Mouse (Mus musculus): ENCODE data around the gene Arv1. TPM values are rescaled to one million over a fixed set of nuclear protein-coding genes. Genes with fewer than 3 reads are reported as not detected.

The Arv1 gene
- total RNA-seq, 2 experiments from 2014 or later, result 13.0 to 13.9 TPM

DNA sequence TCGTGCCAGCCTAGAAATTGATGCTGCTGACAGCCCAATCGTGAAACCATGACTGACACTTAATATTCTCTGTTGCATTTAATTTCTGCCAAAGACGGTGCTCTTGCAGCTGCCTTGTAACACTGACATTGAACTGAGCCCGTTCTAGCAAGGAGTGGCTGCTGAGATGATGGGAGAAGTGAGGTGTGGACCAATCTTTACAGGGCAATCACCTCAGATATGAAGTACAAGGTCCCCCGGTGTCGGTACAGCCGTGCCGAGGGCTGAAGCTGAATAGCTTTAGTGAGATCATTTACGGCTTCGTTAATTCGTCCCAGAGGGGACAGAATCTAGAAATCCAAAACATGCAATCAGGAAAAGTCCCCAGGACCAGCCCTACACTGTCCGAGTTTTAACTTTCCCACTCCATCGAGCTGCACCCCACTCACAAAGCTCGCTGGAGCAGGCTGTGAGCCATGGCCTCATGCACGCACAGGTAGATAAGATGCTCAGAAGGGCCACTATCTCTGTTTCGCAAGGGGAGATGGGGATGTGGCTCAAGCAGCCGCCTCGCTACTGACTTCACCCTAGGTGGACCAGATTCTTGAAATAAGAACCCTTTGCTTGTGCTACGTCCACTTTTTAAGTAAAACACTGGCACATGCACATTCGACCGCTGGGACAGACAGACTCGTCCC is 26.4 kb upstream of the Arv1 start:
- intact Hi-C loops (cut with DNase I), result no loop called here
- TF ChIP-seq CTCF (IDR thresholded peaks at IDR 0.05), result no peak
- no peak for DNase-seq (ENCODE audit: extremely low spot score in 1 of 2, low spot score in 2 of 2)
- Histone ChIP-seq H3K4me3 (no peak overlapping the region), H3K27ac (no peak overlapping the region)

DNA sequence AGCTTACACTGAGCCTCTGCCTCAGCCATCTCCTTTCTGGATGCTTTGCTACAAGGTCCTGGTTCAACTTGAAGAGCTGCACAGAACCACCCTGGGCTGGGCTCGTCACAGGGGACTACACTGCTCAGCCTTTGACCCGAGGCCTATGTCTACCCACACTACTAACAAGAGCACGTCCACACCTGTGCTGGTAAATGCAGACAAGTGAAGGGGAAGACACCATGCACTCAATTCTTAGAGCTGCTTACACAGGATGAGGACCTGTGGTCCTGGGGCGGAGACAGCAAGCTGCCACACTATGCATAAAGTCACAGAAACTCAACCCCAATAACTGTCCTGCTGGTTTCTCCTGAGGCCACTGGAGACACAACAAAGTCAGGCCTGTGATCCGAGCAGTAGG is 21.7 kb upstream of the Arv1 start:
- DNase-seq (ENCODE audit: extremely low spot score in 1 of 2, low spot score in 2 of 2), result no peak
- Histone ChIP-seq H3K27ac (no peak overlapping the region), H3K4me3 (no peak overlapping the region)
- no peak for TF ChIP-seq CTCF (IDR thresholded peaks at IDR 0.05)
- intact Hi-C loops (cut with DNase I), result no loop called here

GRCm38 (mm10) chr8:124701023-124701422 is 20.9 kb upstream of the Arv1 start:
- intact Hi-C loops (cut with DNase I), result no loop called here
- no peak for TF ChIP-seq CTCF (IDR thresholded peaks at IDR 0.05)
- no peak for DNase-seq (ENCODE audit: extremely low spot score in 1 of 2, low spot score in 2 of 2)
- Histone ChIP-seq H3K27ac (no peak overlapping the region), H3K4me3 (no peak overlapping the region)

- no peak overlapping the region for H3K27ac ChIP-seq
- DNase-seq (ENCODE audit: extremely low spot score in 1 of 2, low spot score in 2 of 2), result no peak
- TF ChIP-seq CTCF (IDR thresholded peaks at IDR 0.05), result no peak
- intact Hi-C loops (cut with DNase I), result no loop called here
- H3K4me3 ChIP-seq, result no peak overlapping the region
These were observed 19.8 kb upstream of the Arv1 start for GRCm38 (mm10) chr8:124702183-124702582.

DNA sequence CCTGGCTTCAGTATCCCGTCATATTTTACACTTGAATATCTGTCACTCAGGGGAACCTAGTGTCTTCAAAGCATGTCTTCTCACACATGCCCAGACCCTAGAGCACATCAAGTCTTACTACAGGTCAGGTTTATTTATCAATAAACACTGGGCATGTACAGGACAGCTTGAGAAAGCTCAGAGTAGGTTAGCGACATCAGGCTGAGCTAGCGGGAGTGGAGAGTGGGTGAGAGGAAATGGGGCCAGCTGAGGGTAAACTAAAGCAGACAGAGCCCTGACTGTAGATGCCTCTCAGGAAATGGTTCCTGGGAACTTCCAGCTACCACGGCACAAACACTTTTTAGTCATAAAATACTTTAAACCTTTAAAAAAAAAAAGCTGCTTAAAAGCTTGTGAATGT is 18.4 kb upstream of the Arv1 start:
- DNase-seq (ENCODE audit: extremely low spot score in 1 of 2, low spot score in 2 of 2), result no peak
- Histone ChIP-seq H3K4me3 (no peak overlapping the region), H3K27ac (no peak overlapping the region)
- intact Hi-C loops (cut with DNase I), result no loop called here
- TF ChIP-seq CTCF (IDR thresholded peaks at IDR 0.05), result no peak

- no peak overlapping the region for H3K4me3 ChIP-seq
- no peak for TF ChIP-seq CTCF (IDR thresholded peaks at IDR 0.05)
- no peak for DNase-seq (ENCODE audit: extremely low spot score in 1 of 2, low spot score in 2 of 2)
- intact Hi-C loops (cut with DNase I), result no loop called here
- no peak overlapping the region for H3K27ac ChIP-seq
These were observed 17.6 kb upstream of the Arv1 start for GRCm38 (mm10) chr8:124704376-124704775.

GRCm38 (mm10) chr8:124705823-124706222 is 16.1 kb upstream of the Arv1 start:
- Histone ChIP-seq H3K27ac (no peak overlapping the region), H3K4me3 (no peak overlapping the region)
- no peak for DNase-seq (ENCODE audit: extremely low spot score in 1 of 2, low spot score in 2 of 2)
- intact Hi-C loops (cut with DNase I), result no loop called here
- no peak for TF ChIP-seq CTCF (IDR thresholded peaks at IDR 0.05)

GRCm38 (mm10) chr8:124713207-124713606 is 8.7 kb upstream of the Arv1 start:
- Histone ChIP-seq H3K4me3 (no peak overlapping the region), H3K27ac (no peak overlapping the region)
- intact Hi-C loops (cut with DNase I), result no loop called here
- no peak for TF ChIP-seq CTCF (IDR thresholded peaks at IDR 0.05)
- no peak for DNase-seq (ENCODE audit: extremely low spot score in 1 of 2, low spot score in 2 of 2)

DNA sequence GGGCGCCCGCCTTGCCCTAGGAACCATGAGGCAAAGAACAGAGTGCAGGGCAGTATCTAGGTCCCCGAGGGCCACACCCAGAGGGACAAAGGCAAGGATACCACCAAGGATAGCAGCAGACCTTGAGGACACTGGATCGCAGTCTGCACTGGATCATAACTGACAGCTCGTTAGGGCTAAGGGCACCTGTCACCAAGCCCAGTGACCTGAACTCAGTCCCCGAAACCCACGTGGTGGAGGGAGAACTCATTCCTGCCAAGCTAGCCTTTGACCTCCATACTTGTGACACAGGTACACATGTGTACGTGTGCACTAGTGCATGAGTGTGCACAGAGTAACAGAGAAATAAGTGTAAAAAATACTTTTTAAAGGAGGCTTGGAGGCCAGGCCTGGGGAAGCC is 6.2 kb upstream of the Arv1 start:
- intact Hi-C loops (cut with DNase I), result no loop called here
- DNase-seq (ENCODE audit: extremely low spot score in 1 of 2, low spot score in 2 of 2), result no peak
- H3K27ac ChIP-seq, result no peak overlapping the region
- H3K4me3 ChIP-seq, result no peak overlapping the region
- no peak for TF ChIP-seq CTCF (IDR thresholded peaks at IDR 0.05)

- intact Hi-C loops (cut with DNase I), result loop anchor here (5.0 kb wide), 1 partner anchor 72 kb away; the partner anchor contains the start of gene Trim67
- peak; percentile 12 for TF ChIP-seq CTCF (IDR thresholded peaks at IDR 0.05)
- Histone ChIP-seq H3K4me3 (no peak overlapping the region), H3K27ac (no peak overlapping the region)
- no peak for DNase-seq (ENCODE audit: extremely low spot score in 1 of 2, low spot score in 2 of 2)
These were observed 1.8 kb upstream of the Arv1 start for GRCm38 (mm10) chr8:124720133-124720532.

GRCm38 (mm10) chr8:124720938-124721861 is 739 bp upstream of the Arv1 start:
- Histone ChIP-seq H3K27ac (peak overlapping the region; percentile 80), H3K4me3 (peak overlapping the region; percentile 98)
- no peak for DNase-seq (ENCODE audit: extremely low spot score in 1 of 2, low spot score in 2 of 2)
- intact Hi-C loops (cut with DNase I), result loop anchor here (5.0 kb wide), 1 partner anchor 71 kb away; the partner anchor contains the start of gene Trim67
- TF ChIP-seq CTCF (IDR thresholded peaks at IDR 0.05), result no peak

DNA sequence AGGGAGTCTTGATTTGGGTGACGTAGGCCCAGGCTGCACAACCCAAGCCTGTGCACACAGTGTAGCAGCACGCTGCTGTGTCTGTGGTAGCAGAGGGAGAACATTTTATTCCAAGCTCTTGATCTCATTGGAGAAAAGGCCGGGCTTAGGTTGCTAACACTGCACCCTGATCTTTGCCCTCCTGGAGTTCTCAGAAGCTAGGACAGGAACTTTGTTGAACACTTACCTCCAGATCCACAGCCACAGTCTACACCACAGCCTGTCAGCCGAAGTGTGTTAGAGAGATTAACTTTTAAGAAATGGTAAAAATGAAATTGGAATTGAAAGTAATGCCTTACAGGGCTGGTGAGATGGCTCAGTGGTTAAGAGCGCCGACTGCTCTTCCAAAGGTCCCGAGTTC is 2.4 kb downstream of the Arv1 start:
- TF ChIP-seq CTCF (IDR thresholded peaks at IDR 0.05), result no peak
- intact Hi-C loops (cut with DNase I), result loop anchor here (5.0 kb wide), 1 partner anchor 68 kb away; the partner anchor contains the start of gene Trim67
- H3K4me3 ChIP-seq, result no peak overlapping the region
- no peak for DNase-seq (ENCODE audit: extremely low spot score in 1 of 2, low spot score in 2 of 2)
- no peak overlapping the region for H3K27ac ChIP-seq
